Mouse (Mus musculus) olfactory bulb, adult 2 months (tissue): Measurements from ENCODE around the gene Gm2696.
"Not testable (repeated sequence)": the region's sequence is repeated elsewhere in the genome, so short reads cannot be mapped to it uniquely, and the experiment has no call there.

Source experiments
- CTCF ChIP-seq: fragments of 200-500 bp; IDR thresholded peaks from 2 replicates; pipeline ENCODE4 v1.5.1; 2012; ENCODE audit warnings: low read depth, mild to moderate bottlenecking, low read length, moderate library complexity; ENCODE audit not compliant: insufficient read depth
- POLR2A ChIP-seq: fragments of 200-500 bp; IDR thresholded peaks from 2 replicates; pipeline ENCODE4 v1.6.1; 2012; ENCODE audit warnings: mild to moderate bottlenecking, low read depth, low read length, moderate library complexity; ENCODE audit not compliant: insufficient read depth

DNA sequence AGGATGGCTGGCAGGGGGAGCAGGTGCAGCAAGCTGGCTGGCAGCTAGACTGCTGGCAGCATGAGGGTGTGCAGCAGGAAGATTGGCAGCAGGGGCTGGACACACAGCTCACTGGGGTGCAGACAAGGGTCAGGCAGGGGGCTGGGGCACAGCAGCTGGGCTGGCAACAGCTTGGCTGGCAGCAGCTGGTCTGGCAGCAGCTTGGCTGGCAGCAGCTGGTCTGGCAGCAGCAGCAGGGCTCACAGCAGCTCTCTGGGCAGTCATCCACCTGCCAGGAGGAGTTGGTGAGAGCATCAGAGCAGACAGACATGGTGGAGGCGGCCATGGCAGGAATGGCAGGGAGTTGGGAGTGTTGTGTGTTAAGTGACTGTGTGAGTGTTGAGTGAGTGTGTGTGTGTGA, 26.6 kb upstream of the Gm2696 start, which contains the start of gene Gm7137:
- TF ChIP-seq CTCF, POLR2A: not testable (repeated sequence)
